Mouse (Mus musculus): Measurements from ENCODE around the gene Cacna1e.

DNA sequence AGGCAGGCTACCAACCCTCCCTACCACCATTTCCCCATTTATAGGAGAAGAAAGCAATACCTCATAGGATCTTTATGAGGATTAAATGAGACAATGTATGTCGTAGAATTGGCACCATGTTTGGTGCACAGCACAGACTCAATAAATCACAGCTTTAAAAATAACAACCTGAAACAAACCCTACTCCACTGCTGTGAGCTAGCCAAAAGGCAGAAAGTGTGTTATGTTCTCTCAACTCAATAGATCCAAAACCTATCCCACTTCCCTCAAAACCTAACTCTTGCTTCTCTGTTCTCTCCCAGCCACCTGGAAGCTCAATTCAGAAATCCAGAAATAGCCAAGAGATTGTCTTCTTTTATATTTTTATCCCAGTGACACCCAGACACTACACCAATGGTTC lies 331.2 kb downstream of the Cacna1e start:
- TF ChIP-seq POLR2A (IDR thresholded peaks at IDR 0.05; ENCODE audit: extremely low read depth, insufficient read depth, low read length) (no peak), CTCF (IDR thresholded peaks at IDR 0.05; ENCODE audit: low read depth, low read length) (no peak)
